Mouse (Mus musculus): ENCODE data around the gene Ntf5. TPM values are rescaled to one million over a fixed set of nuclear protein-coding genes. Genes with fewer than 3 reads are reported as not detected.
A peak's percentile ranks its signal among the peaks of the same experiment; 100 is the strongest.

Ntf5 gene
- polyA plus RNA-seq, 1 experiment from 2014 or later = 0.65 TPM

- Histone ChIP-seq H3K4me1 (peaks cover 4% of the 10 kb centered on the region), H3K27ac (no peak within 1 kb of the TSS), H3K27me3 (peaks cover 60% of the 10 kb centered on the region), H3K36me3 (replicated peaks) (peaks cover 51% of the 10 kb centered on the region), H3K4me2 (no peak within 1 kb of the TSS), H3K9me3 (no peaks in the 10 kb centered on the region), H3K9ac (no peak within 1 kb of the TSS), H3K4me3 (replicated peaks) (no peak within 1 kb of the TSS)
- ATAC-seq (ENCODE audit: low FRiP score) = no peak
- WGBS = 58% methylated on average over 6 of the region's 6 CpGs
These were observed 7.1 kb downstream of the Ntf5 start, which contains the start of gene Lhb for GRCm38 (mm10) chr7:45420615-45420919. Lhb (plus strand) TSS chr7:45420820.

GRCm38 (mm10) chr7:45421194-45421593 is 7.7 kb downstream of the Ntf5 start:
- peaks cover 54% of the 10 kb centered on the region for H3K27me3 ChIP-seq
- H3K27ac ChIP-seq = no peak overlapping the region
- H3K36me3 ChIP-seq (replicated peaks) = peaks cover 53% of the 10 kb centered on the region
- H3K4me3 ChIP-seq (replicated peaks) = no peak overlapping the region
- H3K9me3 ChIP-seq = no peaks in the 10 kb centered on the region
- ATAC-seq (ENCODE audit: low FRiP score) = no peak
- WGBS = 89% methylated on average over 14 of the region's 14 CpGs
- H3K4me1 ChIP-seq = peaks cover 4% of the 10 kb centered on the region; the same call in 1 of the 2 replicates
- no peak overlapping the region for H3K4me2 ChIP-seq
- H3K9ac ChIP-seq = no peak overlapping the region

- Histone ChIP-seq H3K4me1 (no peaks in the 10 kb centered on the region), H3K27ac (no peak overlapping the region), H3K36me3 (replicated peaks) (peaks cover 94% of the 10 kb centered on the region), H3K4me2 (no peak overlapping the region), H3K4me3 (replicated peaks) (no peak overlapping the region), H3K9me3 (no peaks in the 10 kb centered on the region), H3K9ac (no peak overlapping the region), H3K27me3 (peaks cover under 1% of the 10 kb centered on the region; the same call in 1 of the 2 replicates)
- ATAC-seq (ENCODE audit: low FRiP score) = no peak
- WGBS = 91% methylated on average over 8 of the region's 8 CpGs
These were observed 13.1 kb downstream of the Ntf5 start for GRCm38 (mm10) chr7:45426556-45426955.

GRCm38 (mm10) chr7:45433835-45434202 is 20.3 kb downstream of the Ntf5 start:
- no peak for ATAC-seq (ENCODE audit: low FRiP score)
- H3K27me3 ChIP-seq = 0 out of 2 replicates have a peak, but pooled peaks cover 4% of the 10 kb centered on the region
- no peaks in the 10 kb centered on the region for H3K9me3 ChIP-seq
- WGBS = 3% methylated on average over 7 of the region's 7 CpGs
- H3K4me2 ChIP-seq = peak overlapping the region; percentile 96
- H3K36me3 ChIP-seq (replicated peaks) = peaks cover 35% of the 10 kb centered on the region
- H3K9ac ChIP-seq = peak overlapping the region; percentile 88
- peaks cover 45% of the 10 kb centered on the region for H3K4me1 ChIP-seq
- H3K4me3 ChIP-seq (replicated peaks) = peak overlapping the region; percentile 76
- peak overlapping the region; percentile 93 for H3K27ac ChIP-seq

GRCm38 (mm10) chr7:45434203-45435015 is 20.9 kb downstream of the Ntf5 start, which contains the start of gene Gys1:
Gys1 (plus strand) TSS chr7:45434844.
- ATAC-seq (ENCODE audit: low FRiP score) = peak; percentile 98
- Histone ChIP-seq H3K9me3 (no peaks in the 10 kb centered on the region), H3K9ac (peak within 1 kb of the TSS; percentile 88), H3K36me3 (replicated peaks) (peaks cover 29% of the 10 kb centered on the region), H3K27ac (peak within 1 kb of the TSS; percentile 93), H3K4me3 (replicated peaks) (peak within 1 kb of the TSS; percentile 76), H3K27me3 (0 out of 2 replicates have a peak, but pooled peaks cover 4% of the 10 kb centered on the region), H3K4me1 (peaks cover 45% of the 10 kb centered on the region), H3K4me2 (peak within 1 kb of the TSS; percentile 96)
- WGBS = under 1% methylated on average over 45 of the region's 45 CpGs

GRCm38 (mm10) chr7:45435038-45435437 is 21.5 kb downstream of the Ntf5 start:
- H3K27ac ChIP-seq = peak overlapping the region; percentile 63; the same call in 1 of the 2 replicates
- peak; percentile 30; the same call in 1 of the 2 replicates for ATAC-seq (ENCODE audit: low FRiP score)
- peak overlapping the region; percentile 76 for H3K4me3 ChIP-seq (replicated peaks)
- H3K9me3 ChIP-seq = no peaks in the 10 kb centered on the region
- peaks cover 24% of the 10 kb centered on the region for H3K36me3 ChIP-seq (replicated peaks)
- H3K27me3 ChIP-seq = 0 out of 2 replicates have a peak, but pooled peaks cover 4% of the 10 kb centered on the region
- H3K4me2 ChIP-seq = peak overlapping the region; percentile 96
- peak overlapping the region; percentile 85 for H3K9ac ChIP-seq
- WGBS = 4% methylated on average over 16 of the region's 16 CpGs
- peaks cover 45% of the 10 kb centered on the region for H3K4me1 ChIP-seq

- 93% methylated on average over 5 of the region's 5 CpGs for WGBS
- Histone ChIP-seq H3K27me3 (0 out of 2 replicates have a peak, but pooled peaks cover 4% of the 10 kb centered on the region), H3K9ac (peak overlapping the region; percentile 85; the same call in 1 of the 2 replicates), H3K36me3 (replicated peaks) (peaks cover 24% of the 10 kb centered on the region), H3K4me1 (peaks cover 45% of the 10 kb centered on the region), H3K27ac (no peak overlapping the region), H3K4me3 (replicated peaks) (no peak overlapping the region), H3K9me3 (no peaks in the 10 kb centered on the region), H3K4me2 (no peak overlapping the region)
- no peak for ATAC-seq (ENCODE audit: low FRiP score)
These were observed 22.9 kb downstream of the Ntf5 start for GRCm38 (mm10) chr7:45436444-45436843.

GRCm38 (mm10) chr7:45437046-45437445 is 23.6 kb downstream of the Ntf5 start:
- Histone ChIP-seq H3K4me1 (peaks cover 45% of the 10 kb centered on the region), H3K9ac (no peak overlapping the region)
- 24% methylated on average over 6 of the region's 6 CpGs for WGBS

GRCm38 (mm10) chr7:45437521-45438276 is 24.2 kb downstream of the Ntf5 start, which contains the start of gene Ruvbl2:
Ruvbl2 (minus strand) TSS chr7:45438096.
- H3K27ac ChIP-seq = no peak within 1 kb of the TSS
- no peak within 1 kb of the TSS for H3K9ac ChIP-seq
- H3K27me3 ChIP-seq = 0 out of 2 replicates have a peak, but pooled peaks cover 4% of the 10 kb centered on the region
- 14% methylated on average over 19 of the region's 19 CpGs for WGBS
- H3K9me3 ChIP-seq = no peaks in the 10 kb centered on the region
- peak within 1 kb of the TSS; percentile 21 for H3K4me2 ChIP-seq
- H3K36me3 ChIP-seq (replicated peaks) = peaks cover 20% of the 10 kb centered on the region
- ATAC-seq (ENCODE audit: low FRiP score) = no peak
- no peak within 1 kb of the TSS for H3K4me3 ChIP-seq (replicated peaks)
- peaks cover 43% of the 10 kb centered on the region for H3K4me1 ChIP-seq

More at GRCm38 (mm10) chr7:45437046-45437445, 23.6 kb downstream of the Ntf5 start:
- no peak overlapping the region for H3K27ac ChIP-seq
- H3K9me3 ChIP-seq = no peaks in the 10 kb centered on the region
- H3K27me3 ChIP-seq = 0 out of 2 replicates have a peak, but pooled peaks cover 4% of the 10 kb centered on the region
- no peak for ATAC-seq (ENCODE audit: low FRiP score)
- no peak overlapping the region for H3K4me3 ChIP-seq (replicated peaks)
- H3K36me3 ChIP-seq (replicated peaks) = peaks cover 18% of the 10 kb centered on the region
- H3K4me2 ChIP-seq = peak overlapping the region; percentile 21; the same call in 1 of the 2 replicates

GRCm38 (mm10) chr7:45443526-45444420 is 30.3 kb downstream of the Ntf5 start:
- H3K27ac ChIP-seq = no peak overlapping the region
- H3K36me3 ChIP-seq (replicated peaks) = peaks cover 54% of the 10 kb centered on the region
- no peak overlapping the region for H3K4me3 ChIP-seq (replicated peaks)
- H3K4me2 ChIP-seq = no peak overlapping the region
- no peaks in the 10 kb centered on the region for H3K4me1 ChIP-seq
- WGBS = 90% methylated on average over 22 of the region's 22 CpGs
- H3K9ac ChIP-seq = 0 out of 2 replicates have a peak overlapping the region, but pooled peaks have one; percentile 4
- no peak for ATAC-seq (ENCODE audit: low FRiP score)
- no peaks in the 10 kb centered on the region for H3K9me3 ChIP-seq
- no peaks in the 10 kb centered on the region for H3K27me3 ChIP-seq

- H3K36me3 ChIP-seq (replicated peaks) = peaks cover 45% of the 10 kb centered on the region
These were observed 33.1 kb downstream of the Ntf5 start for GRCm38 (mm10) chr7:45446589-45446988.

More at GRCm38 (mm10) chr7:45446589-45446988, 33.1 kb downstream of the Ntf5 start:
- no peak overlapping the region for H3K27ac ChIP-seq
- H3K4me1 ChIP-seq = peaks cover 2% of the 10 kb centered on the region; the same call in 1 of the 2 replicates
- no peak overlapping the region for H3K4me2 ChIP-seq
- H3K27me3 ChIP-seq = no peaks in the 10 kb centered on the region
- H3K9ac ChIP-seq = no peak overlapping the region
- H3K9me3 ChIP-seq = no peaks in the 10 kb centered on the region
- no peak for ATAC-seq (ENCODE audit: low FRiP score)
- no peak overlapping the region for H3K4me3 ChIP-seq (replicated peaks)
